Mouse (Mus musculus) heart, postnatal 10 days (tissue): ENCODE data around the gene Foxp2. TPM values are rescaled to one million over a fixed set of nuclear protein-coding genes. Genes with fewer than 3 reads are reported as not detected.
A peak's percentile ranks its signal among the peaks of the same experiment; 100 is the strongest.

Experiments
- DNase-seq, 2 experiments: peaks; one replicate each; pipeline ENCODE4 v3.0.0; 2021
- intact Hi-C: fragments of 180-260 bp; cut with DNase I; formaldehyde crosslinking; loops from one replicate; pipeline ENCODE4 v1.15.1; 2025
- microRNA-seq, 2 experiments: library from miRNA; unstranded; fragments of <30 nt; microRNA quantifications; one replicate each; pipeline ENCODE4 v1.2.0; 2022
- total RNA-seq, 2 experiments: library from RNA; stranded (reverse); gene quantifications; 2 replicates each; pipeline ENCODE4 v1.2.3; 2021

Foxp2 gene
- total RNA-seq, 2 experiments from 2014 or later: 3.3 TPM

DNA sequence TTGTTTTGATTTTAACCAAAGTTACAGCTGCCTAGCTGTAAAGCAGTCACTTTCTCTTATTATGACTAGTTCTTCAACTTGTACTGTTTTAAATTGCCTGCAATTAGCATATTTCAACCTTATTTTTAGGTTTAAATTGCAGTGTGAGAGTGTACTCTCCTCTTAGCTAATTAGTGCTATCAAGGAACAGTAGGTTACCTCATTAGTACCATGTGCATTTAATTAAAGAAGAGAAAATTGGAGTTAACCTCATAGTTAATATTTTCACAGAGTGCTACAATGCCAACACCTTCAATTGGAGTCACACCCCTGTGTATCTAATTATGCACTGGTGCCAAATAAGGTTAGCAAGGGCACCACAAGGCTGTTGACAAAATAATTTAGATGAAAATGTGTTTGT is 421.9 kb downstream of the Foxp2 start:
- intact Hi-C loops: no loop called here

DNA sequence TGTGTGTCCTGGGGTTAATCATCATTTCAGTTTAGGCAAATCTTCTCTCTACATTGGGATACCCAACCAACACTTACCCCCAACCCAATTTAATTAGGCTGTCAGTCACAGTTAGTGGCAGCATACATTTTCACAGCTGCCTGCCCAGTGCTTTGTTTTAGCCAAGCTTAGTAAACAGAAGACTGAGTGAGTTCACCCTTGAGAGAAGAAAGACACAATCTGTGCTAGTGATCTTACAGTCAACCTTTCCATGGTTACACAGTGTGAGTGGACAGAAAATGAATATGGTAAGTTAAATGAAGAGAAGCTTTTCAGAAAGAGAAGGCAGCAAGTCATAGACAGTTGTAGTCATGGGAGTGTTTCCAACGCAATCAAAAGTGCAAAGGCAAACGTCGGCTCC is 446.6 kb downstream of the Foxp2 start:
- no peak for DNase-seq
- intact Hi-C loops: no loop called here

More for the DNA sequence above, 421.9 kb downstream of the Foxp2 start:
- no peak for DNase-seq

DNA sequence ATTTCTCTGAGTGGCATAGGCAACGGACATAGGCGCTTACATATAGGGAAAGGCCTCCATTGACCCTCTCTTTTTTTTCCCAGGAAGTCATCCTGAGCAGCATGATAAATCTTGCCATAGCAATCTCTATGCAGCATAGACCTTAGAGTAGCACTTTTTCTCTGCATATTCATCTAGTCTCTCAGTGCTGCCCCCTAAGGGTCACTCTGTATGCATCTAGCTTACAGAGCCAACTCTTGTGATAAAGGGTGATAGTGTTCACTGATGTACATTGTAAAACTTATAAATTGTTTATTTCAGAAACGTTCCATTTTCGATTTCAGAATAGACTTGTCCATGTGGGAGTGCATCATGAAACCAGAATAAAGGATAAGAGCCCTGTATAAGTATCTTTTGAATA is 454.7 kb downstream of the Foxp2 start:
- intact Hi-C loops: no loop called here
- DNase-seq: no peak

DNA sequence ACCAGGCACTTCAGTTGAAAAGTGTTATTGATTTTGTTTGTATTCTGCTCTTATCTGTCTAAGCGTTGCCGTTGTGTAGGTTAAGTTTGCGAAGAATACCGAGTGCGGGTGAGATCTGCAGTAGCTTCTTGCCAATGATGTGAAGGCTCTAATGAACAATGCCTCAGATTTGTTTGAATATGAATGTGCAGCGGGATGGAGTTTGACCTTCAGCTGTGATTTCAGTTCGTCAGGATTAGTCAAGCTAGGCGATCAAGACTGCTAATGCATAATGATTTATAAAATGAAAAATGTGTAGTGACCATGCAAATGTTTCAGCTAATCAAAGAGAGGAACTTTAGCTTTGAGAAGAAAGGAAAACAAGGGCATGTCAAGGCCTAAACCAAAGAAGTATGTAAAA is 469.1 kb downstream of the Foxp2 start:
- intact Hi-C loops: no loop called here
- no peak for DNase-seq

DNA sequence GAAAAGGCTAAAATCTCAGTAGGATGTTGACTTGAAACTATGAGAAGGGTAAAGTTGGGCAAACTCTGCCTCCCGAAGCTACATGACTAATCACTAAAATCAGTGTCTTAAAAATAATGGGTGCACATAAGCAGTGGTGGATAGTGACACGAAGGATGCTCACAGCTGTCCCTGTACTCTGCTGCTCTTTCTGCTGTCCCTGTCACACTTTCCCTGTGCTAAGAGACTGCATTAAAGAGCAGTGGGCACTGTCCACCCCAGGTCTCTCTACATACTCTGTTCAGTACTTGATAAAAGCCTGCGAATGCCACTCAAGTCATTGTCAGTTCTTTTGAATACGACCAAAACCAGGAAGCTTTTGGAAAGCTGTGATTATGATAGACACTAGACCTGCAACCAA is 469.7 kb downstream of the Foxp2 start:
- intact Hi-C loops: no loop called here
- DNase-seq: no peak

DNA sequence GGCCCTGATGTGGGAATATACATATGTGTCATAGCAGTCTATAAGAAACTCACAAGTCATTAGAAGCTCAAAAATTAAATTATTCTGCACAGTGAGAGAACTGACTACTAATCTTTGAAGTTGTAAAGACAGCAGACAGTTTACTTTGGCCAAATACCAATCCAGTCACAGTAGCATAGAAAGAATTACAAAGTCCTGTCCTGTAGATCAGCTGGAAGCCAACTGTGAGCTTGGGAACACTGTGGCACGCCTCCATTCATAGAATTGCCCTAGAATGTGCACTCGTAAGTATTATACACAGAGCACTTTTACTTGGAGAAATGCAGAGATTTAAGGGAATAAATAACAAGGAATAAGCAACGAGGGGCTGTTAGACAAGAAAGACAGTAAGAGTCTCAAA is 472.5 kb downstream of the Foxp2 start:
- intact Hi-C loops: no loop called here
- DNase-seq: no peak

DNA sequence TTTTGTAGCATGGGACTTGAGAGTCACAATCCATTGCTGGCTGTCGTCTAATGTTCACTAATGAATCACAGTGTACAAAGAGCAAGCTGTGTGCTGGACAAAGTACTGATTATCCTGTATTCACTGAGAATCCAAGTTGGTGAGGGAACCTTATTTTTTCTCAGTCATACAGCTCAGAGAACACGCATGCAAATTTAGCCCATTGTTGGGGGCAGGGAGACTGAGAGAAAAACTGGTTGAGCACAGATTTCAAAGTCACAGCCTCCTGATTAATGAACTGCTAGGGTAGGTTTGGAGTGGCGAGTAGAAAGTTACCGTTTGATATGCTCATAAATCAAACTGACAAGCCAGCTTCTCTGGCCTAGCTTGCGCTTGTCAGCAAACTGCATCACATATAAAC is 477.1 kb downstream of the Foxp2 start:
- intact Hi-C loops: no loop called here

DNA sequence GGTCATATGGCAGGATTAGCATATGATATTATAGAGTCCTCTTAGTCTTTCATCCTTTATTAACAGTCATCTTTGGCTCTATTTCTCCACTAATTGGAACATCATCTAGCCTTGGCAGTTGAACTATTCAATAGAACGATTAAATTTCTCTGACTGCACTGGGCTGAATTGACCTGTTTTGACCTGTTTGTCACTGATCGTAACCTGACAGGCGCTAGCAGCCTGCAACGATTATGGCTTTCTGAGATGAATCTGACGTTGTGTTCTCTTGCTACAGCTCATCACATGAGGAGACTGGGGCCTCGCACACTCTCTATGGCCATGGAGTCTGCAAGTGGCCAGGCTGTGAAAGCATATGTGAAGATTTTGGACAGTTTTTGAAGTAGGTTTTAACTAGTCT is 495.3 kb downstream of the Foxp2 start:
- no peak for DNase-seq
- intact Hi-C loops: no loop called here

More for the DNA sequence above, 477.1 kb downstream of the Foxp2 start:
- no peak for DNase-seq

DNA sequence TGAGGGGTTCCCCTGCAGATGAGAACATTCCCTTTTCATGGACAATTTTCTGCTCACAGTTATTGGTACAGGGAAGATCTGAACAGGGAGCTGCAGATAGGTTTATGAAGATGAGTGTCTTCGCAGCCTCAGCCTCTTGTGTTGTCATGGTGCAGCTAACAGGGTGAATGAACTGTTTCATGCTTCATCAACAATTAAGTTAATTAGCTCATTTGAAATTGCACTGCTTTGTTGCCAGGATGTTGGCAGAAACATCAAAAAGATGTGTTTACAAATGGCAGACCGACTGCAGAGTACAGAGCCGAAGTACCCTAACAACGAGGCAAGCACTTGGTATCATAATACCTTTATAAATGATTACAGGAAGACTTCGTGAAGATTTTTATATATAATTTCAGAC is 496.3 kb downstream of the Foxp2 start:
- intact Hi-C loops: no loop called here
- DNase-seq: no peak

DNA sequence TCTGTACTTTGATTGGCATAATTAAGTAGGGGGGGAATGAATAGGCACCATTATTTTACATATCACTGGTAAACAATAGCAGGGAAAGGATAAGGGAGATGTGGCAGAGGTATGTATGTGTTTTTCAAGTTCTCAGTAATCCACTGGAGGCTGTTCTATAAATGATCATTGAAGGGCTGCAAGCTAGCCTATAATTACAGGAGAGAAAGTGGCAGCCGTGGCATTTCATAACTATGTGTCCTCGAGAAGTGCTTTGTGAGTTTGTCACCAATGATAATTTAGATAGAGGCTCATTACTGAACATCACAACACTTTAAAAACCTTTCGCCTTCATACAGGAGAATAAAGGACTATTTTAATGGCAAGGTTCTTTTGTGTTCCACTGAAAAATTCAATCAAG is 500.0 kb downstream of the Foxp2 start:
- intact Hi-C loops: no loop called here
- no peak for DNase-seq

DNA sequence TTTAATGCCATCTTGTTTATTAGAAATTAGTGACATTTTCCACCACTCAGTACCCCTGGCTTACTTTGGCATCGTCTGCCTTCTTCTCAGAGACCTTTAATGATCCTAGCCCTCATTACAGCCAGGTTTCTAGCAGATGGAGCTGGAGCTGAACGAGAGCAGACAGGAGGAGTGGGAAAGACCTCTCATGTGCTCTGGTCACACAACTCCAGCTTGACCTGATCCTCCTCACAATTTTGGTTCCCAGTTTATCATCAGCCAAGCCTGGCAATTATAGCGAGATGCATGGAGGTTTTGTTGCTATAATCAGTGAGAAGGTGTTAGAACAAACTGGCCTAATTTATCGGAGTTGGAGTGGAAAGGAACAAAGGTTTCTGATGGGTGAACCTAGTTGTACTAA is 500.9 kb downstream of the Foxp2 start:
- DNase-seq: no peak
- intact Hi-C loops: no loop called here

DNA sequence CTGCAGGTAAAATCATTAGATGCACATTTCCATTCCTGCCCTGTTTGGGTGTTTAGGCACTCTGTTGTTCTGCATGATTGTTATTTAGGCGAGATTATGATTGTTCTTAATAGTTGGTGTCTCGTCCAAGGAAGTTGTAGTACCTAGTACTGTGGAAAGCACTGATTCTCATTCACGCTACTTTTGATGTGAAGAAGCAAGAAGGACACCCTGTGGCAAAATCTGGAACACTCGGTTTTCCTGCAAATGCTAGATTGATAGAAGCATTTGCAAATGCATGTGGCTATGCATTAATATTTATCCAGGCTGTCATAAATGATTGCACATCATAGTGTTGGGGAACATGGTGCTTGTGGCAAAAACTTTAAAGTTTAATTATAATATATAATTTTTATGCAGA is 514.0 kb downstream of the Foxp2 start:
- DNase-seq: peak; percentile 37 to 40

DNA sequence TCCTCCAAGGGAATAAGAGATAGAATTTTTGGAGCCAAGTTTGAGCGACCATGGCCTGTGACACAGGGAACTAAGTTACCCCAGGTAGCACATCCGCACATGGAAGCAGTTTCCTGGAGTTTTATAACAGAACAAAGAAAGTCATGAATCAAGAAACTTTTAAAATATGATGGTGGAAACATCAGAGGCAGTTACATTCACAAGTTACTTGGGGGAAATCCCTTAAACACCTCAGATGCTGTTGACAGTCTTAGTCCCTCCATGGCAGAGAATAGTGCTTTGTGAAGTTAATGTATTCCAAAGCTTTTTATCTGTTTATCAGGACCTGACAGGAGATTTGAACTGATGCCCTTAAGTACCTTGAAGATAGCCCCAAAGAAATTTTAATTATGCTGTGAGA is 558.6 kb downstream of the Foxp2 start:
- intact Hi-C loops: no loop called here

More for the DNA sequence above, 514.0 kb downstream of the Foxp2 start:
- intact Hi-C loops: loop anchor here (5.0 to 10.0 kb wide), 2 partner anchors 518 to 580 kb away; no protein-coding TSS in a partner anchor

DNA sequence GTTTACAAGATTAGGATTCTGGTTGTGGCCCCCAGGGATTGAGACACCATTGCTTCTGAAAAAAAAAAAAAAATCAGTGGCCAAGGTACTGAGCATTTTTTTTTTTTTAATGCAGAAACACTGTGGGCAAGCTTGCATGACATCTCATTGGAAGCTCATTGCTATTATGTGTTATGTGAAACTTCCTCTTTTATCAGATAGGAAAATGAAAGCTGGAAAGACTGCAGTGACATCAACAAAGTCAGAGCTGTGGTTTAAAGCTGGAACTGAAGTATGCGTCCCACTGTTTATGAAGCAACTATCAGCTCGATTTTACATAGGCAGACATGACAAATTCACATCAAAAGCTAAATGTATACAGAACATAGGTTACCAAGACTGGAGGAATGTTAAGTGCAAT is 562.2 kb downstream of the Foxp2 start:
- no peak for DNase-seq
- intact Hi-C loops: no loop called here

More for the DNA sequence above, 558.6 kb downstream of the Foxp2 start:
- no peak for DNase-seq

DNA sequence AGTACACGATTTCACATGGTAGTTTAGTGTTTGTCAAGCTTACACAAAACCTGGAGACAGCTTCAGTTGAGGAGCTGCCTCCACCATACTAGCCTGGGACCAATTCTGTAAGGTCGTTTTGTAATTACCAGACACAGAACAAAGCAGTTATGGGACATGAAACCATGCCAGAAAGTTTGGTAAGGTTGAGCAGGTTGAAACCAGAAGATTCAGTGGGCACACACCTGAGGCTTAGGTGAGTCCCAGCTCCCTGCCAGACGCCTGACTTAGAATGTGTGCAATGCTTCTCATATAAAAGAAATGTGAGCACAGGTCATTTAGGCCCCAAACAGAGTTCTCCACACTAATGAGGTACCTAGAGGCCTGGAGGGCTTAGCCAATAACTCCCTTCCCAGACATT is 564.3 kb downstream of the Foxp2 start:
- intact Hi-C loops: no loop called here
- DNase-seq: no peak

DNA sequence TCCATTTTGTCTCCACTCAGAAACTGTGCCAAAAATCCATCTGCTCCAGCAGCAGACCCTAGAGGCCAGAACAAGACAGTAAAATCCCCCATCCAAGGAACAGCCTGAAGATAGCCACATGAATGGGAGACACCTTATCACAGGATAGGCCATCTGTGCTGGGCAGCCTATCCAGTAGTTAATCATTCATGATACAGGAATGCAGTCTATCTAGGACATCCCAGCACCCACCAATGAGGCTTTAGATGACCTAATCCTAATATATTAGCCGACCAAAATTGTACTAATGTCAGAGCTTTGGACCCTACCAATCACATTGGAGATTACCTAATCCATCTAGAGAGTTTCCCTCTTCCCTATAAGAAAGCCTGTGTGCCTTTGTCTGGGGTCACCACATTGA is 565.5 kb downstream of the Foxp2 start:
- intact Hi-C loops: no loop called here

DNA sequence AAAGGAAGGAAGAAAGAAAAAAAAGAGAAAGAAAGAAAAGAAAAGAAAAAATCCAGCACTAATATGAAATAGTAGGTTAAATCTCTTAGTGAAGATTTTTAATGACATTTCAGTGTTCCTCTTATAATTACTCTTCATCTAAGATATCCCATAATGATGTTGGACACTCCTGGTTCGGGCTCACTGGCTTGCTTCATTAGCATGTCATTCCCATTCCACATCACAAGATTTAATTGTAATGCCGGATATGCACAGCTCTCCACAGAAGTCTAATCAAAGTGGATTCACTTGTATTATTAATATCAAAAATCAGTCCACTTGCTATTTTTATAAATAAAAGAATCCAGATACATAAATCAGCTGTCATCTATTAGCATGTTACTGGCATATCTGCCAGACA is 585.8 kb downstream of the Foxp2 start:
- DNase-seq: no peak
- intact Hi-C loops: no loop called here

More for the DNA sequence above, 565.5 kb downstream of the Foxp2 start:
- DNase-seq: no peak

Small RNAs within 50 kb of the gene (microRNA-seq; reads per million reads assigned to microRNA genes)
- 0 reads per million in 2 experiments for gene Gm25470

Other genes starting within 250 kb of the Foxp2 start
- 10 to 100 TPM; 41.7 to 51.3 TPM for gene Ppp1r3a, start 146.1 kb upstream of the Foxp2 start, total RNA-seq